Mouse (Mus musculus) c-Kit-negative CD71-positive TER-119-positive erythroid progenitor cells, embryonic 14.5 days (primary cell): ENCODE results near the gene Zfyve26.

Experiments used
- DNase-seq: peaks from one replicate; pipeline ENCODE4 v3.0.0-alpha.2; 2013; ENCODE audit warnings: low read depth, low spot score

The Zfyve26 gene

DNA sequence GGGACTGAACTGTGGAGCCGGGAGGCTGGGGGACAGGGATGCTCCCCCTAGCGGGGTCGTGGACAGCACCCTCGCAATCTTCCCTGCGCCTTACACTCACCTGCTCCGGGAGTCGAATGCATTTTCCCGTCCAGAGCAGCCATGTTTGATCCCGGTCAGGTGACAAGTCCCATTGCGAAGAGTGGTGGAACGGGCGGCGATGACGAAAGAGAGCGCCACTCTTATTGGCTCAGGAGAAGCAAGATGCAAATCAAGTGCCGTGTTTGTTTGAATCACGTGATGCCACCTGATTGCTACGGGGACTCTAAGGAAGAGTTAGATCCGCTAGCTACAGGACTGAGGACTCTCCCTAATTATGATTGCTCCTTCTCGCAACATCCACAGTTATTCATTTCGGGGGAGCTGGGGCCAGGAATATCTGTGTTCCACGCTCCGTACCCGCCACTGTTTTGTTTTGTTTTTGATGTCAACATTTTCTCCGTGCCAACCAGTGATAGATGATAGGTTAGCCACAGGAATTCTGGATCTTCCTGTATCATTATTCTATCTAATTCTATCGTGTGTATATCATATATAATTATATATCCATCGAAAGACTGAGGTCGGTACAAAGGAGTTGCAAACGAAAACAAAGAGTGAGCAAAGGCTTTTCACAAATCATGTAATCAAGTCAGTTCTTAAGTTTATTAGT is at the start of gene Zfyve26:
Zfyve26 (minus strand) TSS at position 179 of the 691 bp plus-strand sequence.
- DNase-seq: peak; percentile 95

DNA sequence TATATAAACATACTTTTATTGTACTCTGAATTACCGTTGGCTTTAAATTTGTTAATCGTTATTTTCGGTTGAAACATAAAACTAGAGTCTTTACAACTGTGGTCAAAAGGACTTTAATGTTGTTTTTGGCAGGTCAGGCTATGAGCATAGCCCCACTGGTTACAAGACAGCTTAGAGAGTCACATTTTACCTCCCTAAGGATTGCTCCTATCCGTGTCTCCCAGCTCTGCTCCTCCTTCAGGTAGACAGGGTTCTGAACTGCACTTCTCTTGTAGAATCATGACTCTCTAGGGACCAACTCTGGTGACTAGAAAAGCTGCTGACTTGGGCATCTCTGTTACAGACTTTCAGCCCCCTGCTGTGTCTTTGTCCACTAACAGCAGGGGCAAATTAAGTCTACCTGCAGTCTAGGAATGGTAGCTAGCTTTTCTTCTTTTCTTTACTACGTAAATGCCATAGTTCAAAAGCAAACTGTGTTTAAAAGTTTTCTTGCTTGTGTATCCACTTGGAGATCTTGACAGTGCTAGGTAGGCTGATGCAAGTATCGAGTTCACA is 45.3 kb upstream of the Zfyve26 start:
- no peak for DNase-seq

- DNase-seq: no peak
These were observed 44.4 kb upstream of the Zfyve26 start for GRCm38 (mm10) chr12:79340513-79340912.

GRCm38 (mm10) chr12:79338791-79339190 is 42.7 kb upstream of the Zfyve26 start:
- no peak for DNase-seq

- no peak for DNase-seq
These were observed 35.6 kb upstream of the Zfyve26 start for GRCm38 (mm10) chr12:79331722-79332121.

DNA sequence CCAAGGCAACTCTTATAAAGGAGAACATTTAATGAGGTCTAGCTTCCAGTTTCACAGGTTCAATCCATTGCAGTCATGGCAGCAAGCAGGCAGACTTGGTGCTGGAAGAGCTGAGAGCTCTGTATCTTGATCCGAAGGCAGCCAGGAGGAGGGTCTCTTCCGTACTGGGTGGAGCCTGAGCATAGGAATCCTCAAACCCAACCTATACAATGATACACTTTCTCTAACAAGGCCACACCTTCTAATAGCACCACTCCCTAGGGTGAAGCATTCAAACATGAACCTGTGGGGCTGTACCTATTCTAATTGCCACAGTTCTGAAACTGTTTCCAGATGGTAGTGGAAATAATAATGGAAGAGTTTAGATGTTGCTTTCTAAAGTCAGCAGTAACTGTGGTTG is 34.5 kb upstream of the Zfyve26 start:
- no peak for DNase-seq

GRCm38 (mm10) chr12:79327868-79328267 is 31.8 kb upstream of the Zfyve26 start:
- no peak for DNase-seq

DNA sequence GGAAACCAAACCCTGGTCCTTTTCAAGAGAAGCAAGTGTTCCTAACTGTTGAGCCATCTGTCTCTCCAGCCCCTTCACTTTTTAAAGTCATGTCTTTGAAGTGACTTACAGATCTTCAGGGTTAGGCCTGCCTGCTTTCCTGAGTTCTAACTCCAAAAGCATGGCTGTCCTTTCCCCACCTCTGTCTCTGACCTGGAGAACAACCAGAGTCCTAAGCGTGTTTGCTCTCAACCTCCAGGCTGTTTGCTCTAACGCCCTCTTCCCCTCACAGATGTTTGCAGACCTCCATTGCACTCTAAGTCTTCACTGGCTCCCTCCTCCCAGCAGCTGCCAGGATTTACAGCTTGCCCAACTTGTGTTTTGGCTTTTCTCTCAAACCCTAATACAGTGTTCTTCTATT is 30.6 kb upstream of the Zfyve26 start:
- DNase-seq: no peak

DNA sequence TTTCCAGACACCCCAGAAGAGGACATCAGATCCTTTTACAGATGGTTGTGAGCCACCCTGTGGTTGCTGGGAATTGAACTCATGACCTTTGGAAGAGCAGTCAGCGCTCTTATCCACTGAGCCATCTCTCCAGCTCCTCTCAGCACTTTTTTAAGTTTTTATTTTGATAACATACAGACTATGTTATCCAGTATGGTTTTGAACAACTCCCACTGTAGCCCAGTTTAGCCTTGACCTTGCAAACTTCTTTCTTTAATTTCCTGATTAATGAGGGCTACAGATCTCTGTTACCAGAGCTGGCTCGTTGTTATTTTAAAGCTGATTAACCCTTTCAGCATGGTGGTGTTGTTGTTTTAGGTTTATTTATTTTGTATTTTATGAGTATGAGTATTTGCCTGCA is 30.1 kb upstream of the Zfyve26 start:
- no peak for DNase-seq

- DNase-seq: peak; percentile 25
These were observed 26.4 kb upstream of the Zfyve26 start for GRCm38 (mm10) chr12:79322539-79322938.

- no peak for DNase-seq
These were observed 24.8 kb upstream of the Zfyve26 start for GRCm38 (mm10) chr12:79320895-79321294.

DNA sequence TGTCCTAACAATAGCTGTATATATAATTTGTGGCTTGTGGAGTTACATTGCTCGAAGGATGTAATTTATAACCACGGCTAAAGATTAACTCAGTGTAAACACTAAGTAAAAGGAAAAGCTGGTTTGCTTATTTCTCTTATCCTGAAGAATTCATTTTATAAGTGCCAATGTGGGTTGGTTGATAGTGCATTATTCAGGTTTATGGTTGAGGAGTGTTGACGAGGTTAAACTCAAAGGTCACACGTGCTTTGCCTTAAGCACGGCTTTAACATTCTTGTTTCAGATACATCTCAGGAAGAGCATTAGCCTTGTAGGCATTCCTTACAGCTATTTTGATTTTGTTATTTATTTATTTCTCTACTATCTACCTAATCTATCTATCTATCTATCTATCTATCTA is 21.2 kb upstream of the Zfyve26 start:
- no peak for DNase-seq

- DNase-seq: no peak
These were observed 17.6 kb upstream of the Zfyve26 start for GRCm38 (mm10) chr12:79313721-79314120.

- no peak for DNase-seq
These were observed 9.9 kb upstream of the Zfyve26 start for GRCm38 (mm10) chr12:79306013-79306412.

DNA sequence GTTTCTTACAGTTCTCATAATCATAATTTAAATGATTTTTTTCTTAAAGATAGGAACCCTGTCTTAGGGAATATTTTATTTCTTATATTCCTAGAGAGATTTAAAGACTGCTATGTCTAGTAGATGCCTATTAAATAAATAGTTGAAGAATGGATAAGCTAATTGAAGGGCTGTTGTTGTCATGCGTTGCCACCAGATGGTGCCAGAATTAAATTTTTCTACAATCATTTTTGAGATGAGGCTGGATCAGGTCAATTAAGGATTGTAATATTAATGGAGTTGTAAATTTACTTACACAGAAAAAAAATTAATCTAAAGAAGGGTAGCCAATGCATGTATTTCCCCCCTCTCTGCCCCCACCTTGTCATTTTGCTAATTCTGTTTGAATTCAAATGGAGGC is 9.0 kb upstream of the Zfyve26 start:
- no peak for DNase-seq

- no peak for DNase-seq
These were observed 5.7 kb upstream of the Zfyve26 start for GRCm38 (mm10) chr12:79301802-79302201.

DNA sequence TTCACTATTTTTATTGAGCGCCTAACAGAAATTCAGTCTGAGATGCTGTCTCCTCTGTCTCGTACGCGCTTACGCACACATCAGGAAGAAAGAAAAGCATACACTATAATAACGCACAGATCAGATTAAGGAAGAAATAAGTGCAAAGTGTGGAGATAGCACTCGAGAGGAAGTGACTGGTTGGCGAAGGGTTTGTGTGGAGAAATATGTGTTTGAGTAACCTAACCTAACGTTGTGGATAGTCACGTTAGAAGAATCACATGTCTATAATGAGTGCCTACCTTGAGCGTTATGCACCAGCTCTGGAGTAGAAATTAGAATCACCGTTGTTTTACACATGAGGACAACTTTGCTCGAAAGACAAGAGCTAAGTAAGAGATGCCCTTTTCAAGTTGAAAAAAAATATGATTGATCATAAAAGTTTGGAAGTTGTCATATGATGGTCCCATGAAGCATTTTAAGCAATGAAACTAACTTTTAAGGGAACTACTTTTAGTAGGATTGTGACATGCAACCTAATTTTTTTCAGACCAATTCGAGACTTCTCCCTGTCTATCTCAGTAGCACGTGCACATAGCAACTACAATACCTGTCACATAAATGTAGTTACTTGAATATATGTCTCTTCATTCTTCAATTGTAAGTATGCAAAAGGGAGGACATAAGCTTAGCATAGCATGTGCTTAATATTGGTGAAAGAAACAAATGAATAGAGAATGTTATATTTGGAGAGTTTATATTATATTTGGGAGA is 2.0 kb upstream of the Zfyve26 start:
- DNase-seq: peak; percentile 25

GRCm38 (mm10) chr12:79297121-79297576 is 1.0 kb upstream of the Zfyve26 start, which contains the start of gene Rad51b:
Gene Rad51b (plus strand): TSS chr12:79297282.
- DNase-seq: peak; percentile 87

DNA sequence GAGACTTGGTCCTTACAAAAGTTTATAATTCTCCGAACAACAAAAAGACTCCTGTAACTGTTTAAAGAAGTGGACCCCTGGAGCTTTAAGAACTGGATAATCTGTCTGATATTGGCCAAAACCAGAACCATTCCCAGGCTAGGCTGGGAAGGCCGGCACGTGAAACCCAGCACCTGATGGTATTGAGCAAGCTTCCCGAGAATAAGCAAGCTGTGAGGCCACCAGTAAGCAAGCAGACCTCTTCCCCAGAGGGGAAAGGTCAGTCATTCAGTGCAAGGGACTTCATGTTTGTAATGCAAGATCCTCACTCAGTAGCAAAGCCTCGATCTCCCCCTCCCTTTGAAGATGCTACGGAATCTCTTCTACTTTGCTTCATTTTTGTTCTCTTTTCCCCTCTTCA is 3.2 kb downstream of the Zfyve26 start:
- no peak for DNase-seq

GRCm38 (mm10) chr12:79282595-79282994 is 13.5 kb downstream of the Zfyve26 start:
- no peak for DNase-seq

GRCm38 (mm10) chr12:79279513-79280115 is 16.5 kb downstream of the Zfyve26 start:
- DNase-seq: no peak

DNA sequence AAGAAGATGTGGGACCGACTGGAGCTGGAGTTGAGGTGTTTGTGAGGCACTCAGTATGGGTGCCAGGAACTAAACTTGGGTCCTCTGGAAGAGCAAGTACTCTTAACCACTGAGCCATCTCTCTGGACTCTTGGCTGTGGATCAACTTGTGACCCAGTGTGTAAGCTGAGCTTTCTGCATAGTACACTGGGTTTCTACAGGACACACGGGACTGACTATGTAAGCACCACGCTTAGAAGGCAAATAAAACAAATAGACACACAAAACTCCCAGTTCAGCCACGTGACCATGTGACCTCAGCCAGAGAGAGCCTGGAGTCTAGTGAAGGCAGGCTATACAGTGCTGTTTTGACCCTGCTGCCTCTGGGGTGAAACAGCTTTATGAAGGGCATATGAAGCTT is 23.5 kb downstream of the Zfyve26 start:
- DNase-seq: no peak
